Mouse (Mus musculus): ENCODE measurements around the gene Fstl4. TPM values are rescaled to one million over a fixed set of nuclear protein-coding genes. Genes with fewer than 3 reads are reported as not detected.

Fstl4 gene
- polyA plus RNA-seq, 1 experiment from 2014 or later = not detected

GRCm38 (mm10) chr11:52915648-52916047, 151.2 kb downstream of the Fstl4 start:
- in situ Hi-C loops (cut with MboI; ENCODE audit: low pct_unique_long_range_greater_than_20kb) = no loop called here
- H3K27me3 ChIP-seq = peaks cover 3% of the 10 kb centered on the region
- DNase-seq (ENCODE audit: low read depth, low spot score) = no peak
- ChIA-PET POLR2A (no interaction called here), CTCF (no interaction called here)
- ATAC-seq = no peak
- TF ChIP-seq CTCF (IDR thresholded peaks at IDR 0.05) = no peak

GRCm38 (mm10) chr11:52919231-52919960, 155.0 kb downstream of the Fstl4 start:
- no peak for ATAC-seq
- TF ChIP-seq CTCF (IDR thresholded peaks at IDR 0.05) = no peak
- POLR2A ChIA-PET = no interaction called here
- CTCF ChIA-PET = no interaction called here
- H3K27me3 ChIP-seq = peaks cover 6% of the 10 kb centered on the region
- DNase-seq (ENCODE audit: low read depth, low spot score) = no peak
- in situ Hi-C loops (cut with MboI; ENCODE audit: low pct_unique_long_range_greater_than_20kb) = no loop called here

GRCm38 (mm10) chr11:52924196-52924595, 159.8 kb downstream of the Fstl4 start:
- H3K27me3 ChIP-seq = peaks cover 17% of the 10 kb centered on the region
- DNase-seq (ENCODE audit: low read depth, low spot score) (no peak), ATAC-seq (no peak)
- POLR2A ChIA-PET = no interaction called here
- in situ Hi-C loops (cut with MboI; ENCODE audit: low pct_unique_long_range_greater_than_20kb) = no loop called here
- CTCF ChIA-PET = no interaction called here
- TF ChIP-seq CTCF (IDR thresholded peaks at IDR 0.05) = no peak

GRCm38 (mm10) chr11:52928321-52928720, 163.9 kb downstream of the Fstl4 start:
- in situ Hi-C loops (cut with MboI; ENCODE audit: low pct_unique_long_range_greater_than_20kb) = no loop called here

DNA sequence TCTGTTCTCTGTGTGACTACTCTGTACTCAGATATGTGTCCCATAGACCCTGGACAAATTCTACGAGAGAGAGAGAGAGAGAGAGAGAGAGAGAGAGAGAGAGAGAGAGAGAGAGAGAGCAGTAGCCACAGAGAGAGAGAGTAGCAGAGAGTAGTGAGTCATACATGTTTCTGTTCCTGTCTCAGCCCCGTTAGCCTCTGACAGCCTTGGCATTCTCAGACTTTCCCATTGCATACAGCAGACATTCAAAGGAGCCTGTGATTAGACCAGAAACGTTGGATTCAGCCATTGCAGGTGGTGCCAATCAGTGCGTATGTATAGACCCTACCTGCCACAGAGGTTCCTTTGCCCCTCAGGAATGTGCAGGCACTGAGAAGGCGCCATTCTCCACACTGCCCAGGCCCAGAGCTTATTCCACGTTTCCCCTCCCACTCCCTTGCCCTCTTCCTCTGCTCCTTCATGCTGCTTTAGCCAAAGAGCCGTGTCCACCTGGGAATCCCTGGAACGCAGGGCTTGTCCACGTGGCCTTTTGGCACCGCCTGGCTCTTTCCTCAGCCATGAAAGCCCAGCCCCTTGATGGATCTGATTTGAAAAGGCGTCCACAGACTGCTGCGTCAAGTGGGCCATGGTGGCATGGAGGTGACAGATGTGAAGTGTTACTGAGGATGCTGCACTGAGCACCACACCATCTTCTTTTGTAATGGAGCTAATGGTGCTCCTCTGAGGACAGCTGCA, 175.1 kb downstream of the Fstl4 start:
- no peak for TF ChIP-seq CTCF (IDR thresholded peaks at IDR 0.05)
- ATAC-seq (no peak), DNase-seq (ENCODE audit: low read depth, low spot score) (no peak)
- POLR2A ChIA-PET = no interaction called here
- H3K27me3 ChIP-seq = peaks cover 27% of the 10 kb centered on the region
- CTCF ChIA-PET = no interaction called here
- in situ Hi-C loops (cut with MboI; ENCODE audit: low pct_unique_long_range_greater_than_20kb) = no loop called here

More at GRCm38 (mm10) chr11:52928321-52928720, 163.9 kb downstream of the Fstl4 start:
- H3K27me3 ChIP-seq = peaks cover 30% of the 10 kb centered on the region
- ChIA-PET CTCF (no interaction called here), POLR2A (no interaction called here)
- ATAC-seq = no peak
- DNase-seq (ENCODE audit: low read depth, low spot score) = no peak
- TF ChIP-seq CTCF (IDR thresholded peaks at IDR 0.05) = no peak

GRCm38 (mm10) chr11:52942967-52943366, 178.5 kb downstream of the Fstl4 start:
- DNase-seq (ENCODE audit: low read depth, low spot score) (no peak), ATAC-seq (no peak)
- H3K27me3 ChIP-seq = peaks cover 23% of the 10 kb centered on the region
- TF ChIP-seq CTCF (IDR thresholded peaks at IDR 0.05) = no peak
- ChIA-PET CTCF (interaction anchor here (0.6 kb wide), 1 partner anchor 231 kb away, joined by 3 read pairs; no protein-coding TSS in a partner anchor), POLR2A (no interaction called here)
- in situ Hi-C loops (cut with MboI; ENCODE audit: low pct_unique_long_range_greater_than_20kb) = no loop called here

DNA sequence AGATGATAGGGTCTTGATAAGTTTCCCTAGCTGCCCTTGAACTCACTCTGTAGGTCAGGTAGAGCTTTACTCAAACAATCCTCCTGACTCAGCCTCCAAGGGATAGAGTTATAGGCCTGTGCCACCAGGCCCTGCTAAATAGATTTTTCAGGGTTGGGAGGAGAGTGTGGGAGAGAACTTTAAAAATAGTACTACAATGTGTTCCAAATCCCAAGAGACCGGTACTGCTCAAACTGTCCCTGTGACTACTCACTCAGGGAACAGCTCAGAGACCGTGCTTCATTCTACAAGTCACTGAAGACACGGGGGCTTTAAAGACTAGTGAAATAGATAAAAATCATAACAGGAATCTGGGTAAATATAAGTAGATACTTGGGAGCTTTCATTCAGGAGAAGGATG, 190.6 kb downstream of the Fstl4 start:
- in situ Hi-C loops (cut with MboI; ENCODE audit: low pct_unique_long_range_greater_than_20kb) = no loop called here
- DNase-seq (ENCODE audit: low read depth, low spot score) (no peak), ATAC-seq (no peak)
- POLR2A ChIA-PET = no interaction called here
- CTCF ChIA-PET = no interaction called here
- TF ChIP-seq CTCF (IDR thresholded peaks at IDR 0.05) = no peak
- H3K27me3 ChIP-seq = peaks cover 45% of the 10 kb centered on the region

DNA sequence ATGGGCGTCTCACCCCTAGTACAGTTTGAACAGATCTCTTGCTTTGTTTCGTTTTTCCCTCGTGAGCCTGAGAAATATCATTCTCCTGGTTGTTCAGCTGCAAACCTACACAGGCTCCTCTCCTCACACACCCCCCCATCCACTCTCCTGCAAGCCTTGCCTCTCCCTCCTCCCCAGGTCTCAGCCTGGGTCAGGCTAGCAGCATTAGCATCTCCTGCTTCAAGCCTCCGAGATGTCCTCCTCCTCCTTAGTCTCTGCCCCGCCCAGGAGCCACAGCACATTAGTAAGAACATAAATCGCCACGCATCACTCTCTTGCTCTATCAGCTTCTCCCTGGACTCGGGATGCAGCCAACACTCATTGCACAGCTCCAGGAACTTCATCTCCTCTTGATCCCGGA, 204.4 kb downstream of the Fstl4 start:
- H3K27me3 ChIP-seq = peaks cover 15% of the 10 kb centered on the region
- CTCF ChIA-PET = no interaction called here
- POLR2A ChIA-PET = no interaction called here
- TF ChIP-seq CTCF (IDR thresholded peaks at IDR 0.05) = no peak
- ATAC-seq = no peak
- in situ Hi-C loops (cut with MboI; ENCODE audit: low pct_unique_long_range_greater_than_20kb) = no loop called here
- no peak for DNase-seq (ENCODE audit: low read depth, low spot score)

- ChIA-PET CTCF (no interaction called here), POLR2A (no interaction called here)
- no peak for TF ChIP-seq CTCF (IDR thresholded peaks at IDR 0.05)
- peaks cover 20% of the 10 kb centered on the region for H3K27me3 ChIP-seq
- no peak for DNase-seq (ENCODE audit: low read depth, low spot score)
- ATAC-seq = no peak
- in situ Hi-C loops (cut with MboI; ENCODE audit: low pct_unique_long_range_greater_than_20kb) = no loop called here
These were observed 206.0 kb downstream of the Fstl4 start for GRCm38 (mm10) chr11:52970396-52970795.

- ChIA-PET CTCF (no interaction called here), POLR2A (no interaction called here)
- ATAC-seq = no peak
- DNase-seq (ENCODE audit: low read depth, low spot score) = no peak
- in situ Hi-C loops (cut with MboI; ENCODE audit: low pct_unique_long_range_greater_than_20kb) = no loop called here
- peaks cover 16% of the 10 kb centered on the region for H3K27me3 ChIP-seq
- TF ChIP-seq CTCF (IDR thresholded peaks at IDR 0.05) = no peak
These were observed 222.6 kb downstream of the Fstl4 start for GRCm38 (mm10) chr11:52986986-52987385.

GRCm38 (mm10) chr11:52994688-52995087, 230.3 kb downstream of the Fstl4 start:
- DNase-seq (ENCODE audit: low read depth, low spot score) = no peak
- ChIA-PET POLR2A (no interaction called here), CTCF (no interaction called here)
- ATAC-seq = no peak
- no peak for TF ChIP-seq CTCF (IDR thresholded peaks at IDR 0.05)
- peaks cover 17% of the 10 kb centered on the region for H3K27me3 ChIP-seq
- in situ Hi-C loops (cut with MboI; ENCODE audit: low pct_unique_long_range_greater_than_20kb) = no loop called here
